Mouse (Mus musculus): ENCODE measurements around the gene Slc44a1. TPM values are rescaled to one million over a fixed set of nuclear protein-coding genes. Genes with fewer than 3 reads are reported as not detected.
A peak's percentile ranks its signal among the peaks of the same experiment; 100 is the strongest.

The Slc44a1 gene
- polyA plus RNA-seq, 1 experiment from 2014 or later, result 17.6 TPM

- Histone ChIP-seq H3K4me3 (no peak overlapping the region), H3K36me3 (no peaks in the 10 kb centered on the region), H3K9me3 (no peaks in the 10 kb centered on the region), H3K9ac (replicated peaks) (no peak overlapping the region), H3K4me1 (peaks cover 4% of the 10 kb centered on the region; the same call in 1 of the 2 replicates), H3K27ac (replicated peaks) (no peak overlapping the region), H3K4me2 (replicated peaks) (peak overlapping the region; percentile 100; the same call in 1 of the 2 replicates), H3K27me3 (peaks cover 21% of the 10 kb centered on the region)
- 86% methylated on average over 7 of the region's 7 CpGs for WGBS
- no peak for ATAC-seq (ENCODE audit: low FRiP score, low read depth)
Observed at GRCm38 (mm10) chr4:53438836-53439480, 1.3 kb upstream of the Slc44a1 start.

DNA sequence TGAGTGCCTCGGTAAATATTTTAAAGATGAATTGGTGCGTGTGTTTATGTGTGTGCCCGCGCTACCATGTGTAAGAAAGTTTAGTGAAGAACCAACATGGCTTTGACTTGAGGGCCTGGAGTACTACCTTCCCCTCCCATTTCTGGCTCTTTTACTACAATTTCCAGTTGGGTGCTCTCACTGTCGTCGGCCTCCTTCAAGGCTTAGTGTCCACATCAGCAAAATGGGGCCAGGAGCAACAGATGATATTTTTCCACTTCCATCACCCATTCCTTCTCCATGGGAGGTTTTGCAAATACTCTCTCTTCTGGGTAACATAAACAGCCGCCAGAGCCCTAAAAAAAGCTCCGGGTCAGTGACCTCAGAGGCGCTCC is 590 bp upstream of the Slc44a1 start:
- no peaks in the 10 kb centered on the region for H3K9me3 ChIP-seq
- WGBS, result 19% methylated on average over 9 of the region's 9 CpGs

DNA sequence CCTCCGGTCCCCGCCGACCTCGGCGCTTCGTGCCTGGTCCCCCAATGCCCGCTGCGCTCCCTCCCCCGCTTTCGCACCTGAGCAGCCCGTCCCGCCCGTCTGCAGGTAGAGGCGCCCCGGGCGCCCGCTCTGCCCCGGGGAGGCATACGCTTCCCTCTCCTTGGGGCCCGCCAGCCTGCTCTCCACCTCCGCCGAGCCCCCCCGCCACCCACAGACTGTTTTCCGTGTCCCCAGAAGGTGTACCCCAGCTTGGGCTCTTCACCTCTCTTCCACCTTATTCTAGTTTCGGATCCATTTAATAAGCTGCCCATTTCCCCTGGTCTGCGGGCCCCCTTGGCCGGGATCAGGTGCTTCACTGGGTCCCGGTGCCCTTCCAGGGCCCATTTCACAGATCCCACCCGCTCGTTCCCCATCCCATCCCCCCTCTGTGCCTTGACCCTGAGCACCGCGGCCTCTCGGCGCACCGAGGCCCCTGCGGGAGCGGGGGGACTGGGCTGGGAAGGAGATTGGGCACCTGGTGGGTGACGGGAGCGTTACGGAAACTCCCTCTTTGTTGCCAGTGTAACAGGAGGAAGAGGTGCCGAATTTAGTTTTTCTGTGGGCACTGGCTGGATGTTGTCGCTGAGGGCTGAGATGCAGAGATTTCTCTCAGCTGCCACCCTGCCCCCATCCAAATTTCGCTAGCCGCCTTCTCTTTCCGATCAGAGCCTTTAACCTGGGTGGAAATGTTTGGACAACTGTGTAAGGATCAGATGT is 781 bp downstream of the Slc44a1 start:
- ATAC-seq (ENCODE audit: low FRiP score, low read depth), result peak; percentile 5
- Histone ChIP-seq H3K27me3 (peaks cover 21% of the 10 kb centered on the region), H3K4me3 (peak overlapping the region; percentile 86), H3K9me3 (no peaks in the 10 kb centered on the region), H3K4me1 (peaks cover 4% of the 10 kb centered on the region; the same call in 1 of the 2 replicates), H3K9ac (replicated peaks) (peak overlapping the region; percentile 87), H3K4me2 (replicated peaks) (peak overlapping the region; percentile 100), H3K27ac (replicated peaks) (peak overlapping the region; percentile 78), H3K36me3 (no peaks in the 10 kb centered on the region)
- WGBS, result 1% methylated on average over 44 of the region's 45 CpGs

More for the DNA sequence above, 590 bp upstream of the Slc44a1 start:
- peaks cover 21% of the 10 kb centered on the region for H3K27me3 ChIP-seq
- ATAC-seq (ENCODE audit: low FRiP score, low read depth), result peak; percentile 14; the same call in 1 of the 2 replicates
- H3K9ac ChIP-seq (replicated peaks), result peak overlapping the region; percentile 87
- H3K36me3 ChIP-seq, result no peaks in the 10 kb centered on the region
- peak overlapping the region; percentile 78 for H3K27ac ChIP-seq (replicated peaks)
- peak overlapping the region; percentile 86 for H3K4me3 ChIP-seq
- peak overlapping the region; percentile 100 for H3K4me2 ChIP-seq (replicated peaks)
- peaks cover 4% of the 10 kb centered on the region; the same call in 1 of the 2 replicates for H3K4me1 ChIP-seq

- Histone ChIP-seq H3K4me3 (peak overlapping the region; percentile 86), H3K27me3 (peaks cover 21% of the 10 kb centered on the region)
- ATAC-seq (ENCODE audit: low FRiP score, low read depth), result no peak
Observed at GRCm38 (mm10) chr4:53441683-53442082, 1.5 kb downstream of the Slc44a1 start.

DNA sequence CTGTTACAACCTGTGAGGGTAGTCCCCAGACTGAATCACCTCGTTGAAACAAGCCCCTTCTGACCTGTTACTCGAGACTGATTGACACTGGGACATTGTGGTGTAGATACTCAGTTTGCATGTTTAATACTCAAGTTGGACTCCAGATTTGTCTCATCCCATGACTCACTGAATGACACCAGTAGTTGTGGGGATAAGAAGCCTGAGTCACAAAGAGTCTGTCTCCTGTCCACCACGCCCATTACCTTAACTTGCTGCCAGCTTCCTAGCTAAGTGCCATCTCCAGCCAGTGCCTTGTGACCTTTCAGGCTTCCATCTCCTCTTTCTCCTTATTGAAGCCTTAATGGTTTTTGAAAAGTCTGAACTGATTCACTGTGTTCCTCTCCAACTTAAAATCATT is 6.0 kb downstream of the Slc44a1 start:
- no peak overlapping the region for H3K27ac ChIP-seq (replicated peaks)
- no peaks in the 10 kb centered on the region for H3K36me3 ChIP-seq
- WGBS, result 86% methylated on average over 3 of the region's 3 CpGs
- H3K4me3 ChIP-seq, result no peak overlapping the region
- peaks cover under 1% of the 10 kb centered on the region; the same call in 1 of the 2 replicates for H3K4me1 ChIP-seq
- H3K4me2 ChIP-seq (replicated peaks), result no peak overlapping the region
- H3K27me3 ChIP-seq, result peaks cover 11% of the 10 kb centered on the region
- no peak overlapping the region for H3K9ac ChIP-seq (replicated peaks)
- no peak for ATAC-seq (ENCODE audit: low FRiP score, low read depth)
- H3K9me3 ChIP-seq, result no peaks in the 10 kb centered on the region

More at GRCm38 (mm10) chr4:53441683-53442082, 1.5 kb downstream of the Slc44a1 start:
- Histone ChIP-seq H3K4me2 (replicated peaks) (peak overlapping the region; percentile 100), H3K27ac (replicated peaks) (no peak overlapping the region), H3K4me1 (peaks cover 4% of the 10 kb centered on the region; the same call in 1 of the 2 replicates), H3K9ac (replicated peaks) (no peak overlapping the region), H3K9me3 (no peaks in the 10 kb centered on the region), H3K36me3 (no peaks in the 10 kb centered on the region)
- WGBS, result 42% methylated on average over 4 of the region's 4 CpGs

DNA sequence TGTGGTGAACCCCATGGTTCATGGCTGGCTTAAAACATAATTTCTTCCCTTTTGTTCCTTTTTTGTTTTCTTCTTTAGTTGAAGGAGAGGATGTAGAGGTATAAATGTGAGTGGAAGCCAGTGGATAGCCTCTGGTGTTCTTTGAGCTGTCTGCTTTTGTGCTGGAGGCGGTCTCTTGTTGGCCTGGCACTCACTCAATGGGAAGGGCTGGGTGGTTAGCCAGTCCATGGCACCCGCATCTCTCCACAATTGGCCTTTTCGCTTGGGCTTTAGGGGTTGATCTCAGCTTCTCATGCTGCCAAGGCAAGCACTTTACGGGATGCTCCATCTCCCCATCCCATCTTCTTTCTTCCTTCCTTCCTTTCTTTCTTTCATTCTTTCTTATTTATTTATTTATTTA is 7.6 kb downstream of the Slc44a1 start:
- no peaks in the 10 kb centered on the region for H3K9me3 ChIP-seq
- H3K4me1 ChIP-seq, result no peaks in the 10 kb centered on the region
- no peak for ATAC-seq (ENCODE audit: low FRiP score, low read depth)
- H3K9ac ChIP-seq (replicated peaks), result no peak overlapping the region
- H3K27me3 ChIP-seq, result peaks cover 3% of the 10 kb centered on the region; the same call in 1 of the 2 replicates
- H3K27ac ChIP-seq (replicated peaks), result no peak overlapping the region
- 95% methylated on average over 4 of the region's 4 CpGs for WGBS
- no peaks in the 10 kb centered on the region for H3K36me3 ChIP-seq
- no peak overlapping the region for H3K4me3 ChIP-seq
- H3K4me2 ChIP-seq (replicated peaks), result no peak overlapping the region

GRCm38 (mm10) chr4:53450736-53451135 is 10.5 kb downstream of the Slc44a1 start:
- no peaks in the 10 kb centered on the region for H3K36me3 ChIP-seq
- H3K4me2 ChIP-seq (replicated peaks), result no peak overlapping the region
- H3K27ac ChIP-seq (replicated peaks), result no peak overlapping the region
- WGBS, result 87% methylated on average over 7 of the region's 7 CpGs
- no peak overlapping the region for H3K4me3 ChIP-seq
- H3K9me3 ChIP-seq, result no peaks in the 10 kb centered on the region
- H3K4me1 ChIP-seq, result peaks cover 5% of the 10 kb centered on the region
- ATAC-seq (ENCODE audit: low FRiP score, low read depth), result no peak
- H3K9ac ChIP-seq (replicated peaks), result no peak overlapping the region
- H3K27me3 ChIP-seq, result no peaks in the 10 kb centered on the region

GRCm38 (mm10) chr4:53451887-53452286 is 11.7 kb downstream of the Slc44a1 start:
- Histone ChIP-seq H3K4me3 (no peak overlapping the region), H3K4me1 (peaks cover 5% of the 10 kb centered on the region), H3K27ac (replicated peaks) (no peak overlapping the region), H3K9ac (replicated peaks) (no peak overlapping the region), H3K9me3 (no peaks in the 10 kb centered on the region), H3K27me3 (no peaks in the 10 kb centered on the region), H3K36me3 (no peaks in the 10 kb centered on the region), H3K4me2 (replicated peaks) (no peak overlapping the region)
- 79% methylated on average over 4 of the region's 4 CpGs for WGBS
- ATAC-seq (ENCODE audit: low FRiP score, low read depth), result no peak

DNA sequence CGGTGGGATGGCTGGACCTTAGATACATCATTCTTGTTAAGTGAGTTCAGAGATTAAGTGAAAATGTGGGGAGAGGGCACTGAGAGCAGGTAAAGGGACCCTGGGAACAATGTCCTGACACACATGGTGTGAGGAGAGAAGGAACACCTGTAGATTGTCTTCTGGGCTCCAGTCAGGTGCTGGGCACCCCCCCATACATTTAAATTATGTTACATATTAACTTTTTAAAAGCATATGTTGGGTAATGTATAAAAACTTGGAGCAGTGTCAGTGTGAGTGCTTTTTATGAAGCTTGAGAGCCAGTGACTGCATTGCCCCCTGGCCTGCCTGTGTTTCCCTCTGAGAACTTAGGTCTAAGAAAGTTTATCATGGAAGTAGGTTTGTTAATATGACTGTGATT is 12.2 kb downstream of the Slc44a1 start:
- no peak overlapping the region for H3K27ac ChIP-seq (replicated peaks)
- H3K4me2 ChIP-seq (replicated peaks), result no peak overlapping the region
- 88% methylated on average over 1 of the region's 1 CpGs for WGBS
- no peak overlapping the region for H3K9ac ChIP-seq (replicated peaks)
- no peaks in the 10 kb centered on the region for H3K9me3 ChIP-seq
- no peaks in the 10 kb centered on the region for H3K27me3 ChIP-seq
- H3K36me3 ChIP-seq, result no peaks in the 10 kb centered on the region
- H3K4me1 ChIP-seq, result peaks cover 5% of the 10 kb centered on the region
- ATAC-seq (ENCODE audit: low FRiP score, low read depth), result no peak
- no peak overlapping the region for H3K4me3 ChIP-seq

GRCm38 (mm10) chr4:53452976-53453889 is 13.0 kb downstream of the Slc44a1 start:
- no peaks in the 10 kb centered on the region for H3K36me3 ChIP-seq
- H3K4me1 ChIP-seq, result peaks cover 5% of the 10 kb centered on the region
- no peaks in the 10 kb centered on the region for H3K9me3 ChIP-seq
- H3K4me3 ChIP-seq, result no peak overlapping the region
- ATAC-seq (ENCODE audit: low FRiP score, low read depth), result no peak
- WGBS, result 47% methylated on average over 10 of the region's 10 CpGs
- H3K9ac ChIP-seq (replicated peaks), result no peak overlapping the region
- no peak overlapping the region for H3K27ac ChIP-seq (replicated peaks)
- no peaks in the 10 kb centered on the region for H3K27me3 ChIP-seq
- H3K4me2 ChIP-seq (replicated peaks), result no peak overlapping the region

DNA sequence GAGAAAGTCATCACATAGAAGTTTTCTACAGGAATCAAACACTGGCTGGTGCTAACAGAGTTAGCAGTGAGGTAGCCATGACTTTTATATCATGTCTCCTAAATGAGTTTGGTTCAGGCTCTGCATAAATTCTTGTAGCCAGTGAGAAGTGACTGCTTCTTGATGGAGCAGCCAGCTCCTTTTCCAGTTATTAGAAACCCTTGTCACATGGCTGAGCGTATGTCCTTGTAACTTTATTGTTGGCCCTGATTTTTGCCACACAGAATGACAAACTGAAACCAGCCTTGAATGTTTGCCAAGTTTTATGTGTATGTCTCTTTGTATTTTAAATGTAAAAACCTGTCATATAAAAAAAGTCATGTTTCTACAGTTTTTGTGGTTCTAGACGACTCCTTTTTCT is 15.7 kb downstream of the Slc44a1 start:
- H3K27me3 ChIP-seq, result no peaks in the 10 kb centered on the region
- no peak for ATAC-seq (ENCODE audit: low FRiP score, low read depth)

More for the DNA sequence above, 15.7 kb downstream of the Slc44a1 start:
- no peaks in the 10 kb centered on the region for H3K36me3 ChIP-seq
- H3K4me3 ChIP-seq, result no peak overlapping the region
- H3K4me2 ChIP-seq (replicated peaks), result no peak overlapping the region
- no peak overlapping the region for H3K27ac ChIP-seq (replicated peaks)
- no peaks in the 10 kb centered on the region for H3K9me3 ChIP-seq
- WGBS, result 87% methylated on average over 2 of the region's 2 CpGs
- H3K9ac ChIP-seq (replicated peaks), result no peak overlapping the region
- H3K4me1 ChIP-seq, result peaks cover 5% of the 10 kb centered on the region

Measured in midbrain, embryonic 12.5 days (tissue).